Comparison of ENCODE assay signal across 26 mouse cellular contexts in genomic region chr11:50277025-50277424, GRCm38 (mm10). TPM values are rescaled to one million over a fixed set of nuclear protein-coding genes. Genes with fewer than 3 reads are reported as not detected.
DNase-seq lines count a peak whose midpoint lies in the region; ATAC-seq and TF ChIP-seq lines count a peak whose summit lies in the region.
"Had no signal": no experiment of that assay in that cellular context is flagged by ENCODE, and none has a peak within 500 bp of the region (broad histone marks: within the 10 kb centered on the region; RNA-seq: fewer than 3 reads in every experiment).

No protein-coding gene starts in this region.

- H3K27me3 ChIP-seq in kidney, postnatal 0 days (ENCODE audit: insufficient read depth, low read length): no peaks in the 10 kb centered on the region
- no peaks in the 10 kb centered on the region for H3K27me3 ChIP-seq in Patski
- no peaks in the 10 kb centered on the region for H3K27me3 ChIP-seq in stomach, postnatal 0 days (ENCODE audit: control insufficient read depth, insufficient read depth, low read length)
- H3K27me3 ChIP-seq: heart, embryonic 15.5 days; hindbrain, embryonic 12.5 days; intestine, embryonic 15.5 days; limb, embryonic 13.5 days; liver, embryonic 13.5 days; lung, embryonic 15.5 days had no signal

- H3K9ac ChIP-seq in kidney, postnatal 0 days (ENCODE audit: low read depth, low read length): no peak overlapping the region
- H3K9ac ChIP-seq in stomach, postnatal 0 days (ENCODE audit: low read length): no peak overlapping the region
- H3K9ac ChIP-seq: heart, embryonic 15.5 days; hindbrain, embryonic 12.5 days; intestine, embryonic 15.5 days; limb, embryonic 13.5 days; liver, embryonic 13.5 days; lung, embryonic 15.5 days had no signal

- POLR2A ChIA-PET in Patski (lab: Charles Lee): no interaction called here

- H3K4me3 ChIP-seq in kidney, postnatal 0 days (replicated peaks; ENCODE audit: low read depth, low read length): no peak overlapping the region
- H3K4me3 ChIP-seq in stomach, postnatal 0 days (ENCODE audit: low read depth, low read length): no peak overlapping the region
- H3K4me3 ChIP-seq in gastrocnemius, adult 2 months: no peak overlapping the region
- H3K4me3 ChIP-seq: erythroblast, embryonic 14.5 days; heart, embryonic 15.5 days; hindbrain, embryonic 12.5 days; intestine, embryonic 15.5 days; limb, embryonic 13.5 days; liver, embryonic 13.5 days; lung, embryonic 15.5 days had no signal

- no peak overlapping the region for H3K4me2 ChIP-seq in kidney, postnatal 0 days (ENCODE audit: low read length)
- H3K4me2 ChIP-seq in stomach, postnatal 0 days (replicated peaks; ENCODE audit: low read depth): no peak overlapping the region
- H3K4me2 ChIP-seq: heart, embryonic 15.5 days; hindbrain, embryonic 12.5 days; intestine, embryonic 15.5 days; limb, embryonic 13.5 days; liver, embryonic 13.5 days; lung, embryonic 15.5 days; midbrain, embryonic 11.5 days had no signal

- in situ Hi-C loops in Patski (cut with MboI; ENCODE audit: low pct_unique_long_range_greater_than_20kb): loop anchor here (5.0 kb wide), 1 partner anchor 100 kb away; the partner anchor contains the start of gene Hnrnph1

- no peak for DNase-seq in kidney, postnatal 0 days (ENCODE audit: low spot score)
- no peak for DNase-seq in kidney, postnatal 10 days
- peak; percentile 23 for DNase-seq in testis, postnatal 10 days (ENCODE audit: low spot score)
- DNase-seq in testis, postnatal 14 days (ENCODE audit: low spot score): no peak
- no peak for DNase-seq in Patski (ENCODE audit: low read depth, low spot score)
- peak; percentile 16 for DNase-seq in stomach, postnatal 0 days (ENCODE audit: low spot score)
- no peak for DNase-seq in gastrocnemius, adult 2 months
- DNase-seq: adrenal gland, postnatal 25 days; B cell, adult 2 months; cerebellum, adult 11-12 months; cerebellum, postnatal 14 days; kidney, adult 8-10 months; kidney, postnatal 14 days; liver, embryonic 13.5 days; lung, postnatal 36 days; retina, postnatal 1 day; right cerebral cortex, postnatal 14 days had no signal

- no peak for ATAC-seq in kidney, postnatal 0 days (replicated peaks; ENCODE audit: low FRiP score, low read depth)
- no peak for ATAC-seq in Patski
- no peak for ATAC-seq in stomach, postnatal 0 days (ENCODE audit: low FRiP score, low TSS enrichment)
- ATAC-seq: forebrain, embryonic 16.5 days; hindbrain, postnatal 0 days; intestine, embryonic 15.5 days had no signal

- no peaks in the 10 kb centered on the region for H3K9me3 ChIP-seq in kidney, postnatal 0 days (replicated peaks; ENCODE audit: low read length)
- H3K9me3 ChIP-seq in stomach, postnatal 0 days (ENCODE audit: control insufficient read depth, low read length): no peaks in the 10 kb centered on the region
- H3K9me3 ChIP-seq: heart, embryonic 15.5 days; hindbrain, embryonic 12.5 days; intestine, embryonic 15.5 days; limb, embryonic 13.5 days; liver, embryonic 13.5 days; lung, embryonic 15.5 days had no signal

- H3K27ac ChIP-seq in kidney, postnatal 0 days: no peak overlapping the region
- H3K27ac ChIP-seq in stomach, postnatal 0 days (replicated peaks): no peak overlapping the region
- H3K27ac ChIP-seq in gastrocnemius, adult 2 months: no peak overlapping the region
- H3K27ac ChIP-seq: hindbrain, embryonic 12.5 days; hindbrain, postnatal 0 days; intestine, embryonic 15.5 days; limb, embryonic 13.5 days; liver, embryonic 13.5 days; lung, embryonic 15.5 days had no signal

- TF ChIP-seq CTCF in kidney, postnatal 0 days (IDR thresholded peaks at IDR 0.05; ENCODE audit: low read depth): peak; percentile 29; the same call in 1 of the 2 replicates
- peak; percentile 39 for TF ChIP-seq CTCF in Patski (IDR thresholded peaks at IDR 0.05)
- TF ChIP-seq CTCF in stomach, postnatal 0 days (IDR thresholded peaks at IDR 0.05; ENCODE audit: low read depth): peak; percentile 42
- TF ChIP-seq CTCF in gastrocnemius, adult 2 months (IDR thresholded peaks at IDR 0.05): no peak

- intact Hi-C loops in gastrocnemius, adult 2 months (cut with DNase I): no loop called here

- 0 out of 2 replicates have a peak, but pooled peaks cover 4% of the 10 kb centered on the region for H3K4me1 ChIP-seq in kidney, postnatal 0 days (replicated peaks; ENCODE audit: insufficient read depth, low read length)
- H3K4me1 ChIP-seq in stomach, postnatal 0 days (replicated peaks; ENCODE audit: control insufficient read depth, insufficient read depth): no peaks in the 10 kb centered on the region

- CTCF ChIA-PET in Patski (lab: Charles Lee): interaction anchor here (1.6 to 1.8 kb wide), 2 partner anchors 10 to 11 kb away, joined by 5 to 6 read pairs; no protein-coding TSS in a partner anchor

- TF ChIP-seq EP300 in stomach, postnatal 0 days (optimal IDR thresholded peaks at IDR 0.05): no peak

- H3K36me3 ChIP-seq in kidney, postnatal 0 days (ENCODE audit: insufficient read depth, low read length): peaks cover 7% of the 10 kb centered on the region; the same call in 1 of the 2 replicates
- no peaks in the 10 kb centered on the region for H3K36me3 ChIP-seq in stomach, postnatal 0 days (ENCODE audit: control insufficient read depth, insufficient read depth, low read length)
- H3K36me3 ChIP-seq: heart, embryonic 15.5 days; intestine, embryonic 15.5 days; lung, embryonic 15.5 days had no signal

RNA-seq across cellular contexts. Expression of gene Maml1, which starts 15.1 kb away (rescaled TPM):
- polyA plus RNA-seq in kidney, postnatal 0 days (2015; fragmentation: Nextera tagmentation; extraction: Ambion mirVana): 5.0 and 6.0 TPM in 2 replicates
- polyA plus RNA-seq in Patski (2021): 21.5 TPM
- 2.4 TPM in 2 replicates for polyA plus RNA-seq in stomach, postnatal 0 days (2015; fragmentation: Nextera tagmentation; extraction: Ambion mirVana)
- total RNA-seq in gastrocnemius, adult 2 months (2021): 1 to 10 TPM; 6.6 to 7.1 TPM

RNA-seq across cellular contexts. Expression of gene Ltc4s, which starts 38.6 kb away (rescaled TPM):
- 8.5 and 9.6 TPM in 2 replicates for polyA plus RNA-seq in kidney, postnatal 0 days (2015; fragmentation: Nextera tagmentation; extraction: Ambion mirVana)
- not detected for polyA plus RNA-seq in Patski (2021)
- polyA plus RNA-seq in stomach, postnatal 0 days (2015; fragmentation: Nextera tagmentation; extraction: Ambion mirVana): 13.2 and 13.8 TPM in 2 replicates
- 1 to 10 TPM; 2.1 to 3.2 TPM for total RNA-seq in gastrocnemius, adult 2 months (2021)
- polyA plus RNA-seq: erythroblast, embryonic 14.5 days had no signal

RNA-seq across cellular contexts. Expression of gene Canx, which starts 48.4 kb away (rescaled TPM):
- polyA plus RNA-seq in kidney, postnatal 0 days (2015; fragmentation: Nextera tagmentation; extraction: Ambion mirVana): 302 and 330 TPM in 2 replicates
- polyA plus RNA-seq in Patski (2021): 801 TPM
- polyA plus RNA-seq in stomach, postnatal 0 days (2015; fragmentation: Nextera tagmentation; extraction: Ambion mirVana): 171 and 181 TPM in 2 replicates
- 100 to 1,000 TPM in 1 of 2 experiments, 10 to 100 TPM in 1; 94.2 to 123 TPM for total RNA-seq in gastrocnemius, adult 2 months (2021)

Comparison
In these comparisons a context has a peak if more than half of its experiments do, and no peak if none do; other contexts are left out.
1. DNase-seq: peak in testis, postnatal 10 days (single experiment) and stomach, postnatal 0 days (single experiment); none in kidney, postnatal 0 days (single experiment), kidney, postnatal 10 days (single experiment), testis, postnatal 14 days (single experiment), Patski (single experiment) and gastrocnemius, adult 2 months (single experiment).